9 mouse cellular contexts compared by ENCODE assay signal in genomic region chr17:45958094-45958881, GRCm38 (mm10).
A peak's percentile ranks its signal among the peaks of the same experiment; 100 is the strongest.
DNase-seq lines count a peak whose midpoint lies in the region; ATAC-seq lines count a peak whose summit lies in the region.
"Had no signal": no experiment of that assay in that cellular context is flagged by ENCODE, and none has a peak within 500 bp of the region (broad histone marks: within the 10 kb centered on the region; RNA-seq: fewer than 3 reads in every experiment).

No protein-coding gene starts in this region.

- H3K9me3 ChIP-seq in midbrain, embryonic 14.5 days (ENCODE audit: control insufficient read depth, low read length), result no peaks in the 10 kb centered on the region
- no peaks in the 10 kb centered on the region for H3K9me3 ChIP-seq in midbrain, embryonic 15.5 days
- no peaks in the 10 kb centered on the region for H3K9me3 ChIP-seq in liver, embryonic 12.5 days (replicated peaks)
- no peaks in the 10 kb centered on the region for H3K9me3 ChIP-seq in stomach, embryonic 16.5 days (replicated peaks; ENCODE audit: control insufficient read depth, low read length)
- H3K9me3 ChIP-seq in midbrain, embryonic 11.5 days (ENCODE audit: control insufficient read depth, low read length), result no peaks in the 10 kb centered on the region
- H3K9me3 ChIP-seq in forebrain, embryonic 16.5 days (ENCODE audit: control insufficient read depth, low read length), result no peaks in the 10 kb centered on the region
- H3K9me3 ChIP-seq: megakaryocyte, embryonic 14.5 days had no signal

- no peaks in the 10 kb centered on the region for H3K4me1 ChIP-seq in midbrain, embryonic 14.5 days (ENCODE audit: control insufficient read depth, insufficient read depth, low read length)
- no peaks in the 10 kb centered on the region for H3K4me1 ChIP-seq in midbrain, embryonic 15.5 days
- H3K4me1 ChIP-seq in liver, embryonic 12.5 days, result no peaks in the 10 kb centered on the region
- H3K4me1 ChIP-seq in stomach, embryonic 16.5 days (ENCODE audit: control insufficient read depth, insufficient read depth, low read length), result peaks cover 10% of the 10 kb centered on the region; the same call in 1 of the 2 replicates
- H3K4me1 ChIP-seq in midbrain, embryonic 11.5 days (ENCODE audit: control insufficient read depth, insufficient read depth, low read length), result no peaks in the 10 kb centered on the region
- 0 out of 2 replicates have a peak, but pooled peaks cover 3% of the 10 kb centered on the region for H3K4me1 ChIP-seq in forebrain, embryonic 16.5 days (replicated peaks; ENCODE audit: control insufficient read depth, insufficient read depth, low read length)

- no peak overlapping the region for H3K4me3 ChIP-seq in midbrain, embryonic 14.5 days (replicated peaks; ENCODE audit: low read depth, low read length)
- H3K4me3 ChIP-seq in midbrain, embryonic 15.5 days, result no peak overlapping the region
- no peak overlapping the region for H3K4me3 ChIP-seq in liver, embryonic 12.5 days
- no peak overlapping the region for H3K4me3 ChIP-seq in stomach, embryonic 16.5 days (replicated peaks; ENCODE audit: low read length)
- H3K4me3 ChIP-seq in midbrain, embryonic 11.5 days (ENCODE audit: low read depth, low read length), result no peak overlapping the region
- H3K4me3 ChIP-seq in forebrain, embryonic 16.5 days (replicated peaks; ENCODE audit: low read length), result no peak overlapping the region
- H3K4me3 ChIP-seq: megakaryocyte, embryonic 14.5 days had no signal

- ATAC-seq in midbrain, embryonic 14.5 days (ENCODE audit: low FRiP score, low TSS enrichment), result no peak
- ATAC-seq in midbrain, embryonic 15.5 days (replicated peaks), result no peak
- ATAC-seq in liver, embryonic 12.5 days, result peak; percentile 53
- peak; percentile 63; the same call in 1 of the 2 replicates for ATAC-seq in stomach, embryonic 16.5 days (ENCODE audit: insufficient read depth, low FRiP score)
- ATAC-seq in midbrain, embryonic 11.5 days (ENCODE audit: low FRiP score), result no peak
- no peak for ATAC-seq in forebrain, embryonic 16.5 days

- peak; percentile 29 for DNase-seq in midbrain, embryonic 14.5 days
- peak; percentile 64 for DNase-seq in embryo, embryonic 11 days
- DNase-seq in midbrain, embryonic 11.5 days (ENCODE audit: low spot score, missing footprints), result no peak
- no peak for DNase-seq in spleen, adult 18-20 months

- H3K36me3 ChIP-seq in midbrain, embryonic 14.5 days (ENCODE audit: control insufficient read depth, insufficient read depth, low read length), result no peaks in the 10 kb centered on the region
- no peaks in the 10 kb centered on the region for H3K36me3 ChIP-seq in midbrain, embryonic 15.5 days (replicated peaks)
- no peaks in the 10 kb centered on the region for H3K36me3 ChIP-seq in liver, embryonic 12.5 days
- H3K36me3 ChIP-seq in stomach, embryonic 16.5 days (ENCODE audit: control insufficient read depth, insufficient read depth, low read length), result no peaks in the 10 kb centered on the region
- no peaks in the 10 kb centered on the region for H3K36me3 ChIP-seq in midbrain, embryonic 11.5 days (ENCODE audit: control insufficient read depth, insufficient read depth, low read length)
- no peaks in the 10 kb centered on the region for H3K36me3 ChIP-seq in forebrain, embryonic 16.5 days (ENCODE audit: control insufficient read depth, insufficient read depth)

- no peaks in the 10 kb centered on the region for H3K27me3 ChIP-seq in midbrain, embryonic 14.5 days (ENCODE audit: control insufficient read depth, insufficient read depth, low read length)
- no peaks in the 10 kb centered on the region for H3K27me3 ChIP-seq in midbrain, embryonic 15.5 days (replicated peaks)
- H3K27me3 ChIP-seq in liver, embryonic 12.5 days (replicated peaks), result no peaks in the 10 kb centered on the region
- H3K27me3 ChIP-seq in stomach, embryonic 16.5 days (ENCODE audit: control insufficient read depth, insufficient read depth, low read length), result no peaks in the 10 kb centered on the region
- H3K27me3 ChIP-seq in midbrain, embryonic 11.5 days (ENCODE audit: control insufficient read depth, insufficient read depth, low read length), result no peaks in the 10 kb centered on the region
- no peaks in the 10 kb centered on the region for H3K27me3 ChIP-seq in forebrain, embryonic 16.5 days (replicated peaks; ENCODE audit: control insufficient read depth, insufficient read depth, low read length)

- H3K9ac ChIP-seq in midbrain, embryonic 14.5 days (replicated peaks; ENCODE audit: low read length), result no peak overlapping the region
- H3K9ac ChIP-seq in midbrain, embryonic 15.5 days, result no peak overlapping the region
- no peak overlapping the region for H3K9ac ChIP-seq in liver, embryonic 12.5 days
- H3K9ac ChIP-seq in stomach, embryonic 16.5 days (ENCODE audit: low read length), result no peak overlapping the region
- no peak overlapping the region for H3K9ac ChIP-seq in midbrain, embryonic 11.5 days (ENCODE audit: low read length)
- H3K9ac ChIP-seq in forebrain, embryonic 16.5 days (replicated peaks; ENCODE audit: low read depth, low read length), result no peak overlapping the region

- H3K27ac ChIP-seq in midbrain, embryonic 14.5 days (replicated peaks; ENCODE audit: low read depth, low read length), result no peak overlapping the region
- no peak overlapping the region for H3K27ac ChIP-seq in midbrain, embryonic 15.5 days
- no peak overlapping the region for H3K27ac ChIP-seq in liver, embryonic 12.5 days
- no peak overlapping the region for H3K27ac ChIP-seq in stomach, embryonic 16.5 days (ENCODE audit: low read length)
- H3K27ac ChIP-seq in midbrain, embryonic 11.5 days (ENCODE audit: low read depth, low read length), result no peak overlapping the region
- no peak overlapping the region for H3K27ac ChIP-seq in forebrain, embryonic 16.5 days (ENCODE audit: low read length)

- 92% methylated on average over 7 of the region's 7 CpGs for WGBS in midbrain, embryonic 14.5 days
- 89% methylated on average over 7 of the region's 7 CpGs for WGBS in midbrain, embryonic 15.5 days
- 37% methylated on average over 7 of the region's 7 CpGs for WGBS in liver, embryonic 12.5 days (ENCODE audit: insufficient replicate concordance)
- WGBS in stomach, embryonic 16.5 days, result 67% methylated on average over 7 of the region's 7 CpGs
- WGBS in midbrain, embryonic 11.5 days, result 89% methylated on average over 7 of the region's 7 CpGs
- WGBS in forebrain, embryonic 16.5 days, result 88% methylated on average over 7 of the region's 7 CpGs

- no peak overlapping the region for H3K4me2 ChIP-seq in midbrain, embryonic 14.5 days (ENCODE audit: low read length)
- no peak overlapping the region for H3K4me2 ChIP-seq in midbrain, embryonic 15.5 days
- H3K4me2 ChIP-seq in liver, embryonic 12.5 days, result no peak overlapping the region
- H3K4me2 ChIP-seq in stomach, embryonic 16.5 days (ENCODE audit: low read depth, low read length), result no peak overlapping the region
- H3K4me2 ChIP-seq in midbrain, embryonic 11.5 days, result no peak overlapping the region
- no peak overlapping the region for H3K4me2 ChIP-seq in forebrain, embryonic 16.5 days (ENCODE audit: low read length)

Comparison
In these comparisons a context has a peak if more than half of its experiments do, and no peak if none do; other contexts are left out.
1. DNase-seq: peak in midbrain, embryonic 14.5 days (single experiment) and embryo, embryonic 11 days (single experiment); none in midbrain, embryonic 11.5 days (single experiment) and spleen, adult 18-20 months (0 of 2).
2. ATAC-seq: peak in liver, embryonic 12.5 days (single experiment) and stomach, embryonic 16.5 days (single experiment); none in midbrain, embryonic 14.5 days (single experiment), midbrain, embryonic 15.5 days (single experiment), midbrain, embryonic 11.5 days (single experiment) and forebrain, embryonic 16.5 days (single experiment).